Mouse (Mus musculus): ENCODE data around the gene Ovgp1.

DNA sequence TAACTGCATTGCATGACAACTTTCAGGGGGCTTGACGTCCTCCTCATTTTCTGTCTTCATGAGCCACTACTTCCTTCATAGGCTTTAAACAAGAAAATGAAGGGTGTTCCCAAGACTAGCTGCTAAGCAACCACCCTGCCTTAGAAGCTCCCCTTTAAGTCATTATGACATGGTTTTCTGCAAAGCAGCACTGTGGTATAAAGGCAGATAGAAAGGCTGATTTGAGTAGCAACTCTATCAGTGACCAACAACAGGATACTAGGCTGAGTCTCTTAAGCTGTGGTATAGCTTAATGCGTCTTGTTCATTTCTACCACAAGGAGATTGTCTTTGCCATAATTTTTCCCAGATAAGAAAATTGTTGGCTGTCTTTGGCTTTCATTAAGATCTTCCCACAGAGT lies 41.0 kb downstream of the Ovgp1 start, which contains the start of gene Pifo:
- TF ChIP-seq CTCF (IDR thresholded peaks at IDR 0.05; ENCODE audit: borderline replicate concordance, control insufficient read depth, extremely low read depth, insufficient read depth, low read length, poor library complexity): no peak
- no peak for TF ChIP-seq POLR2A (IDR thresholded peaks at IDR 0.05; ENCODE audit: control insufficient read depth, extremely low read depth, insufficient read depth, low read length, poor library complexity)
